Mouse (Mus musculus) cerebellum, postnatal 4 days (tissue): ENCODE results near the gene Wdr66.

Source experiments
- DNase-seq, 2 experiments: peaks; one replicate each; pipeline ENCODE4 v3.0.0; 2022; ENCODE audit warnings: low spot score in 2 of 2, mixed read lengths in 1 of 2

The Wdr66 gene

DNA sequence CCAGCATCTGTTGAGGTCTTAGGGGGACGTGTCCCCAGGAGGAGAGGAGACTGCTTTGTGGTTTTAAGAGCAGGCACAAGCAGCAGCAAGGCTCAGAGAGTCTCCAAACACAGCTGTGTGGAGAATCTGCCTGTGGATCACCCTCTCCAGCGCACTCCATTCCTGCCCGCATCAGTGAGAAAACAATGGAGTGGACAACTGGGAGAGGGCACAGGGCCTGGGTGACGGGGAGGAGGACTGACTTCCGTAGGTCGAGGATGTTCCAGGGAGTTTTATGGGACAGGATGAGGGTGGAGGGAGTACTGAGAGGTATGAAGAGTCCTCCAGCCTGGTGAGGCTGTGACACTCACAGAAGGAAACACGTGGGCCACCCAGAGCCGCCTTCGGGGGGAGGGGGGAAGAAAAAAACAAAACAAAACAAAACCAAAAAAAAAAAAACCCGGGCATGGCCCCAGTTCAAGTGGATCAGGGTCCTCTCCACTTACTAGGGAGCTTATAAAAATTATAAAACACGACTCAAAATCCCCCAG is 62.0 kb downstream of the Wdr66 start:
- DNase-seq = no peak

DNA sequence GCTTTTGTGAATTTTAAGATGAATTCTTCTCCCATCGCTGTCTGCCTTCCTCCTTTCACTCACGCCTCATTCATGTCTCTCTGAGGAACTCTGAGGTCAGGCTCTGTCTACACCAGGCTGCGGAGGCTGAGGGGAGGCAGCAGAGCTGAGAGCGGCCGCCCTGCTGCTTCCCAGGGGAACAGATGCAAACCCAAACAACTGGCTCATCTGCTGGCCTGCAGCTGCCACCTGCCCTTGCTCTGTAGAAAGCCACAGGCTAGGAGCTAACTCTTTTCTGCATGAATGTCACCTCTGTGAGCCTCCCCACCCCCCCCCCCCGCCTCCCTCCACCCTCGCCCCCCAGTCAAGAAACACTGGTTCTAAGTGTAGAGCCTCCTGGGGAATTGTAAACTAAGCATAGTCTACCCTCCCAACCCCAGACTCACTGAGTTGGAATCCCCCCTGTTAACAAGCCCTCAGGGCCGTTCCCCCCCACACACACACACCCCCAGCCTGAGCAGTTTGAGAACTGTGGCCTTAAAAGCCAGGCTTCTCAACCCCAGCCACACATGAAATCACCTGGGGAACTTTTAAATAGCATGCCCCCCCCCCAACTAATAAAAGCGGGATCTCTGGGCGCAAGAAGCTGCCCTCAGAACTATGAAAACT is 63.4 kb downstream of the Wdr66 start:
- no peak for DNase-seq

GRCm38 (mm10) chr5:123317992-123318391 is 66.1 kb downstream of the Wdr66 start:
- DNase-seq = no peak

DNA sequence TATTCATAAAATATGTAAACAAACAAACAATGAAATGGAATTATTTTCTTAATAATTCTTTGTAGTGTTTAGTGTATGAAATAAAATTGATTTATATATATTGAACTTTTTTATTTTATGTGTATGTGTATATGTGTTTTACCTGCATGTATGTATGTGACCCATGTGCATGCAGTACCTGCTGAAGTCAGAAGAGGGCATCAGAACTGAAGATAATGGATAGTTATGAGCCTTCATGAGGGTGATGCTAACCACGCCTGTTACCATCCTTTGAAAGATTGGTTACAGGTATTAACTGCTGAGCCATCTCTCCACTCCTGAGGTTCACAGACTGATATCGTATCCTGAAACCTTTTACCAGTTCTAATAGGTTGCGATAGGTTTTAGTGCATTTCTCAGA is 68.2 kb downstream of the Wdr66 start:
- DNase-seq = no peak

DNA sequence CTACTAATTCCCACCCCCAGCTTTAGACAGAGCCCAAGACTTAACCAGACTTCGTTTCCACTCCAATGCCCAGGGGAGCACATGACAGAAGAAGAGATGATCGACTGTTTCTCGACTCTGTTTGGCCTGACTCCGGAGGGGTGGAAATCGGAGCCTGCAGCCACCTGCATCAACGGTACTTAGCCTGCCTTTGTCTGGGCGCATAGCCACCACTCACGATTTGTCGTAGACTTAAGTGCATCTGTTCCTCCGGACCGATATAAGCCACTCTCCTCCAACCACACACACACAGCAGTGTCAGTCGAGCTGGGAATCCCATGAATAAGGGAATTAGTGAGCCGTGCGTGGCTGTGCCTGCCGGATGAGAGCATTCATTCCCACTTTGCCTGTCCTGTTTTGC is 72.3 kb downstream of the Wdr66 start:
- no peak for DNase-seq

- DNase-seq = no peak
These were observed 74.3 kb downstream of the Wdr66 start for GRCm38 (mm10) chr5:123326006-123326750.

DNA sequence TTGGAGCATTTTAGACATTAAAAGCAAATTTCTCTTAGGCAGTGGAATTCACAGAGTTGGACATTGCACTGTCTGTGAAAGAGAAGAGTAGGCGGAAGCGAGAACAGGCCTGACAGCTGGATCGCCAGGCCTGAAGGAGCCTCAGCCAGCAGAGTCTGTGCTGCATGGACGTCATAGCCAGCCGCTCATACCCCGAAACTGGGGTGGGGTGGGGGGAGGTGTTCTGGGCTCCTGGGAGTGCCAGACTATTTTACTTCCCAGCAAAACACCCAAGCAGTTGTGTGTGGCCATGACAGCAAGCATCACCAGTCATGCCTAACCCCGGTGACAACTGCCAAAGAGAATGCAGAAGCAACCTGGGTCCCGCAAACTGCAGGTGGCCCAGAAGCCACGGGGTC is 74.8 kb downstream of the Wdr66 start:
- no peak for DNase-seq

DNA sequence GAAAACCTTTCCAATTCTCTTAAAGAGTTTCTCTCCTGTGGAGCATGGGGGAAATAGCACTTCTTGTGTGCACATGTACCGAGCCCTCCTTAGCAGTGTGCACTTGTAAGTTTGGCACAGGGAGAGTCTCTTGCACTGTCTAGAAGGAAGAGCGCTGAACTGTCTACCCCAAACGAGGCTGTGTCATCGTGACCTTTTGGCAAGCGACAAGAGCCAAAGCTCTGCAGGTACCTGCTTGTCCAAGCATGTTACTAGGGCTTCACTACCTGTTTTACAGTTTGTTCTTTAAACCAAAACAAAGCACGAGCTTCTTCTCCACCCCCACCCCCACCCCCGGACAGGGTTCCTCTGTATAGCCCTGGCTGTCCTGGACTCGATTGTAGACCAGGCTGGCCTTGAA is 75.8 kb downstream of the Wdr66 start:
- DNase-seq = no peak

DNA sequence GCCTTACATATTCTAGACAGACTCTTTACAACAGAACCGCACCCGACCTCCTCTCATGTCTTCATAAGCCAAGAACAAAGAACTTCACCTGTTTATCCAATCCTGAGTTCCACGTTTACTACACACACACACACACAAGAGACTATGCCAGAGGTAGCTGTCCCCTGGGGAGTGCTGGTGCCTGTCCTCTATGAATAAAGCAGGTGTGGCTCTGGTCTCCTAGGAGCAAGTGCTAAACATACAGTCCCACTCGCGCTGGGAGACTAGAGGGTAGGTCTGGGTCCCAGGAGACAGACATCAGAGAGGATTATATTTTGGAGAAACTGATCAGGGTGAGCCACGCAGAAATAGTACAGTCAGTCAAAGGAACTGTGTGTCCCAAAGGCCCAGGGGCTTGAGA is 81.7 kb downstream of the Wdr66 start:
- DNase-seq = no peak

GRCm38 (mm10) chr5:123336205-123336961 is 84.5 kb downstream of the Wdr66 start:
- no peak for DNase-seq

- DNase-seq = no peak
These were observed 86.6 kb downstream of the Wdr66 start for GRCm38 (mm10) chr5:123338463-123338862.

DNA sequence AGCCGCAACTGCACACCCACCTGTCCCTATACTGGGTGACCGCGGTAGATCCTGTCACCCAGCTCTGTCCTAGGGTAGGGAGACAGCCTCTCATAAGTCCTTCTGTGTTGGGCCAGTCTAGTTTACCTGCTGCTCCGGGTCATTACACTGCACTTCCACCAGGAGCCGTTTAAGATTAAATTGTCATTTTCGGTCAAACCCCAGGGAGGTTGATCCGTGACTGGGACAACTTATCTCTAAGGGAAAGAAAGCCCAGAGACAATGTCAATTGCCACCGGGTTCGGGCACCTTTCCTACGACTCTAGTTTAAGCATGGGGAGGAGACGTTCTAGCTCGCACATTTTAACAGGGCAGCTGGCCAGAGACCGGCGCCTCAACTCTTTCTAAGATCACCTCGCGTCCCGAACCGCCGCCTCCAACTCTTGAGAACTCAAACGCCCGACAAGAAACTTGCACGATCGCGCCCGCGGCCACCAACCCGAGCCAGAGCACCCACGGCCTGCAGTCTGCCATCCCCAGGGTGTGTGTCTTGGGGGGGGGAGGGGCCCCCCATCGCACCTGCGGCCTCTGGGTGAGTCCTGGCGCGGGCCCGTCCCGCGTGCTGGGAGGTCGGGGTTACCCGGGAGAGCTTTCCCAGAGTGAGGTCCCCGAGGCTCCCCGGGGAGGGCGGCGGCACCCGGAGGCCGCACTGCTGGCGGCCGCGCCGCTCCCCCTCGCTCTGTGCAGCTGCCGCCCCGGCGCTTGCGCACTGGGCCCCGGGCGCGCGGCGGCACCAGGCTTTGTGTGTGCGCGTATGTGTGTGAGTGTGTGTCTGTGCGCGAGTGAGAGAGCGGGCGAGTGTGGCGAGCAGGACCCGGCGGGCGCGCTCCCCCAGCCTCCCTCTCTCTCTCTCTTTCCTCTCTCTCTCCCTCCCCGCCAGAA is 92.1 kb downstream of the Wdr66 start, which contains the start of gene Bcl7a:
TSS of gene Bcl7a (plus strand) at position 128 of the 921 bp plus-strand sequence.
- peak; percentile 81 to 90 for DNase-seq

DNA sequence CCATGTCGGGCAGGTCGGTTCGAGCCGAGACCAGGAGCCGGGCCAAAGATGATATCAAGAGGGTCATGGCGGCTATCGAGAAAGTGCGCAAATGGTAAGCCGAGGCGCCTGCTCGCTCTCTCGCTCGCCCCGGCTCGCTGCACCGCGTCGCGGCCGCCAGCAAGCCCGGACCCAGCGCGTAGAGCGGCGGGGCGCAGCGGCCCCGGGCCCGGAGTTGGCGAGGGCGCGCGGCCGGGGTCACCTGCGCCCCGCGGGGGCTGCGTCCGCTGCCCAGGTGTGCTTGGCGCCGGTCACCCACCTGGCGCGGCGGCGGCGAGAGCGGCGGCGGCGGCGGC is 92.7 kb downstream of the Wdr66 start:
- DNase-seq = no peak

DNA sequence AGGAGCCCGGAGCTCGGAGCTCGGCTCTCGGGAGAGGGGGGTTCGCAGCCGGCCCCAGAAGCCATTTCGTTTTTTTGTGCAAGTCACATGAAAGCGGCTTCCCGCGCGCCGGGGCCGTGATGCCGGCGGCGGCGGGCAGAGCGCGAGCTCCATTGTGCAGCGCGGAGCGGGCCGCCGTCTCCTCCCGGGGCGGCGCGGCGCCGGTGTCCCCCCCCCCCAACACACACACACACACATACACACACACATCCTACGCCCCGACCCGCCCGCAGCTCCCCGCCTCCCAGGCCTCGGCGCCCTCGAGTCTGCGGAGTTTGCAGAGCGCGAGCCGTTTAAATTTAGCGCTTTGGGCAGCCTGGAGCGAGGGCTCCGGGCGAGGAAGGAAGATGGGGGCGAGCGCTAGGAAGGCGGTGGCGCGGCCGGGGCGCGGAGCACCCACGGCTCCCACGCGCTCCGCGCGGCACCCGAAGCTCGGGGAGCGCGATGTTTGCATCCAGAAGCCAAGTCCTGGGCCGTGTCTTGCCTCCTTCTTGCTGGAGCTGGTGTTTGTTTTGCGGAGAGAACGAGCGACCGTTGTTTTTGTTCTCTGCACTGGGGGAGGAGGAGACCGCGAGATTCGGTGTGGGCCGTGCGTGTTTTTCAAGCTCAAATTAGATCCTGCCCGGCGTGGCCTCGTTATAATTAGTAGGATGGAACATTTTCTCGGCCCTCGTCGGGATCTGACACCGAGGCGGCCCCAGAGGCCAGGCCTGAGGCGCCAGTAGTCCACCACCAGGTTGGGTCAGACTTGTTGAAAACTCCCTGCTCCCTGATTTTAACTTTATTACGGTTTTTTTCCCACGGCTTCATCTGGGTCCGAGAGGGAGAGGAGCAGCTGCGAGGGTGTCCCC is 93.3 kb downstream of the Wdr66 start:
- peak in 1 of 2 experiments; percentile 50 for DNase-seq

- DNase-seq = peak; percentile 49 to 89
These were observed 94.2 kb downstream of the Wdr66 start for GRCm38 (mm10) chr5:123345853-123346654.

- DNase-seq = no peak
These were observed 94.9 kb downstream of the Wdr66 start for GRCm38 (mm10) chr5:123346701-123347270.

DNA sequence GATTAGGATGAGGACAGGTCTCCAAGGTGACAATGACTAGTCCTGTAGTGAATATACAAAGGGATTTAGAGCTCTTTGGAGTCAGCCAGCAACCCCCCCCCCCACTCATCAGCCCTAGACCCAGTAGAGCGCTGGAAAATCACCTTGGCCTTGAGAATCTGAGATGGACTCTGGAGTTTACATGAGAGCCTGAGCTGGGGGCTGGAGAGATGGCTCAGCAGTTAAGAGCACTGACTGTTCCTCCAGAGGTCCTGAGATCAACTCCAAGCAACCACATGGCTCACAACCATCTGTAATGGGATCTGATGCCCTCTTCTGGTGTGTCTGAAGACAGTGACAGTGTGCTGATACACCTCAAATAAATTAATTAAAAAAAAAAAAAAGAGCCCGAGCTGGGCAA is 96.1 kb downstream of the Wdr66 start:
- DNase-seq = no peak

- DNase-seq = no peak
These were observed 98.5 kb downstream of the Wdr66 start for GRCm38 (mm10) chr5:123350386-123350785.

- no peak for DNase-seq
These were observed 104.0 kb downstream of the Wdr66 start for GRCm38 (mm10) chr5:123355918-123356317.
